Mouse (Mus musculus) liver, postnatal 0 days (tissue): ENCODE measurements around the gene Myh9.

ENCODE experiments used
- CTCF ChIP-seq: sonication (generic); IDR thresholded peaks from 2 replicates; pipeline ENCODE4 v1.5.1; 2016; ENCODE audit warnings: antibody characterized with exemption, low read depth
- EP300 ChIP-seq: IDR thresholded peaks from 2 replicates; pipeline ENCODE4 v1.6.1; 2016; ENCODE audit warnings: antibody characterized with exemption, low read depth, mild to moderate bottlenecking

GRCm38 (mm10) chr15:77844048-77844447 lies 2.1 kb upstream of the Myh9 start:
- TF ChIP-seq CTCF: no peak
- no peak for TF ChIP-seq EP300
